Mouse (Mus musculus) frontal cortex, adult 2 months (tissue): ENCODE measurements around the gene Chaf1a. TPM values are rescaled to one million over a fixed set of nuclear protein-coding genes. Genes with fewer than 3 reads are reported as not detected.
A peak's percentile ranks its signal among the peaks of the same experiment; 100 is the strongest.
"Not testable (repeated sequence)": the region's sequence is repeated elsewhere in the genome, so short reads cannot be mapped to it uniquely, and the experiment has no call there.

ENCODE experiments used
- DNase-seq, 2 experiments: peaks; one replicate each; pipeline ENCODE4 v3.0.0; 2022; ENCODE audit warnings: low spot score in 1 of 2; ENCODE audit errors: extremely low spot score in 1 of 2
- polyA plus RNA-seq: library from polyadenylated mRNA; depleted of rRNA; stranded (reverse); fragments of >200 nt; gene quantifications from 2 replicates; pipeline ENCODE4 v1.2.3, GENCODE M21; 2012

Gene Chaf1a
- polyA plus RNA-seq, 1 experiment = 2.7 TPM

DNA sequence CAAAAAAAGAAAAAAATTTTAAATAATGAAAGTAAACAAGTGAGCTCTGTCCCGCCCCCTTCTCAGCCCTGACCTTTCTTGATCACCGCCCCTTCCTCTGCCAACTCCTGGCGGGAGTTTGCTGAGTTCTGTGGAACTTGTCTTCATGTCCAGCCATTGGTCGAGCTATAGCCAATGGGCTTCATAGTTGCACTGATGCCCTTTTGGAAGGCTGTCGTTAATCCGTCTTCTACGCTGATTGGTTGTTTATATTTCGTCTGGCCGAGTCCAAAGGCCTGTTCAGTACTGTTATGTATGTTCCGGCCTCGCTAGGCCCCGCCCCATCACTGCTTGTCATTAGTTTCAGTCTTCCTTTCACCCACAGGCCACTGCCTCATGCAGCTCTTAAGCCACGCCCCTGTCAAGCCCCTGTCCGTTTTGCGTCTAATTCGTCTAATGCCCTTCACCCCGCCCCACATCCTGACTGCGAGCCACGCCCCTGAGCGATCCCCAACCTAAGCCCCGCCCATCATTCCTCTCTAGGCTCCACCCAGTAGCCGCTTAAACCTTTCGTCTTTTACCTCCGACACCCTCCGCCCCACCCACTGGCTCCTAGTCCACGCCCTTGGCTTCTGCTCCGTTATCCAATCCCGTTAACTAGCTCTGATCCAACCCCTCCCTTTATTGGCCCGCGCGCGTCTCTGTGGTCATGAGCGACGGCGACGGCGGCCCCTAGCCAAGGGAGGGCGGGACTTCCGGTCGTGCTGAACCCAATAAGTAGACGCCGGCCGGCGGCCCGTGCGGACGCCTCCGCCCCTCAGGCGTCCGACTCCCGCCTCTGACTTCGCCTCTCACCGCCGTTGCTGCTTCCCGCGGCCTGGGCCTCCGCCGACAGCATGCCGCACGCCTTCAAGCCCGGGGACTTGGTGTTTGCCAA lies 38.9 kb downstream of the Chaf1a start, which contains the start of gene Hdgfl2:
TSS of gene Hdgfl2 (plus strand) at position 755 of the 916 bp plus-strand sequence.
- peak; percentile 99 to 100 for DNase-seq

DNA sequence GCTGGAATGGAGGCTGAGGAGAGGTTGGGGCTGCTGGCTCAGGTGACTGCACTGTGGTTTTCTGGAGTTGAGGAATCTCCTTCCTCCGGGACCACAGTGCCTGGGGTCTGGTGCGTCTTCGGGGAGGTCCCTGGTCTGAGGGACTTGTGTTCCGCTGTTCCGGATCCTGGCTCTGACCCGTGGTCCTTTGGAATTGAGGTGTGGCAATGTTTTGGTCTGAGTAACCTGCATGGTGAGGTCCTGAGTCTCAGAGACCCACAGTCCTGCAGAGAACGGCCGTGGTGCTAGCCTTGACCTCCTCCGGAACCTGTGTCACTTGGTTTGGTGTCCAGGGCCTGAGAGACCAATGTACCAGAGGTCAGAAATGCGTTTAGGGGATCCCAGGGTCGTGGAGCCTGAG lies 39.7 kb downstream of the Chaf1a start:
- no peak for DNase-seq

DNA sequence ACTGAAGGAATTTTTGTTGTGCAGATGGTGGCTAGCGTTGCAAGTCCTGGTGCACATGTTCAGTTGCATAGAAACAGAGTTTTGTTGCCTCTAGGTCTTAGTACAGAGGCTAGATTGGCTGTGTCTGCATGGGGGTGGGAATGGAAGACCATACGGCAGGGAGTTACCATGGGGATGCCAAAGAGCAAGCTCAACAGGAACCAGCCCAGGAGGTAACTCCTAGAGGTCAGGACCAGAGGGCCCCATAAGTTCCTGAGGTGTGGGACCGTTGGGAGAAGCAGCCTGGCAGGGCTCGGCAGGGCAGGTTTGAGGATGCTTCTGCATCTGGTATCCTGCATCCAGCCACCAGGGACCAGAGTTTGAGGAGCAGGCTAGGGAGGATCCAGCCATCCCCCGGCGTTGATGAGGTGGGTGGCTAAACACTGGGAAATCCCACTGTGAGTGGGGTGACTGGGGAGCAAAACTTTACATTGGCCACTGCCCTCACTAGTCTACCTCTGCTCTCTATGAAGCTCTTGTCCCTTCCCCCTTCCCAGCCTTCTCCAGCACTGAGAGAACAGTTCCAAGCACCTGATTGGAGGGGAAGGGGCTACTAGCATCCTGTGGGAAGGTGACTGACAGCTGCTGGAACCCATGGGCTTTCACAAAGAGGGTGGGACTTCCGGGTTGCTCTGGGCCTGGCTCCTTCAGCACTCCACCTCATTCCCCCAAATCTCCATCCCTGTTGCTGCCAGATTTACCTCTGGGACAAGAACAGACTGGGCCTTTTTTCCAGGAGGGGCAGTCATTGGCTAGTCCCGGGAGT lies 40.7 kb downstream of the Chaf1a start:
- peak; percentile 46 to 64 for DNase-seq

DNA sequence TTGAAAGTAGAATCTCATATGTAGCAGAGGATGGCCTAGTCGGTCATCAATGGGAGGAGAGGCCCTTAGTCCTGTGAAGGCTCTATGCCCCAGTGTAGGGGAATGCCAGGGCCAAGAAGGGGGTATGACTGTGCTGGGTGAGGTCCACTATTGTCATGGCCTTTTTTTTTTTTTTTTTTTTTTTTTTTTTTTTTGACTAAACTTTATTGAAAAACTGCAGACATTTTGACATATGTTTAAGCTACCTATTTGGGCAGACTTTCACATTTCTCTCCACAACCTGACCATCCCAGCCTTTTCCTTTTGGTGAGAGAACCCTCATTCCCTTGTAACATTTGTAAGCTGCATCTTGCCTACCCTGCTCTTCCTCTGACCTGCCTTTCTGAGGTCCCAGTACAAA lies 52.1 kb downstream of the Chaf1a start:
- no peak for DNase-seq

DNA sequence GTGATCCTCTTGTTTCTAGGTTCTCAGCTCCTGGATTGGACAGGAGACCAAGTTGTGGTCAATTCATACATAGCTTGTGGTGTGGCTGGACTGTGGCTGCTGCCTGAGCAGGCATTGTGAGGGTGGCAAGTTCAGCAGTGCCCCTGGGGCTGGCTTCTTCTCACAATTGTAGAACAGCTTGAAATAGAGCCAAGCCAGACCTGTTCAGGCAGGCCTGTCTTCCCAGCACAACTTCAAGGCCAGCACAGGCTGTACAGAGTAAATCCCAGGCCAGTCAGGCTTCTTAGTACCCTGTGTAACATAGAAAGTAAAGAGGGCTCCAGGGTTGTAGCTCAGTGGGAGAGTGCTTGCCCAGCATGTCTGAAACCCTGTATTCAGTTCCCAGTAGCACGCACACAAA lies 52.6 kb downstream of the Chaf1a start:
- no peak for DNase-seq

GRCm38 (mm10) chr17:56096883-56097282 lies 56.6 kb downstream of the Chaf1a start:
- DNase-seq = no peak

DNA sequence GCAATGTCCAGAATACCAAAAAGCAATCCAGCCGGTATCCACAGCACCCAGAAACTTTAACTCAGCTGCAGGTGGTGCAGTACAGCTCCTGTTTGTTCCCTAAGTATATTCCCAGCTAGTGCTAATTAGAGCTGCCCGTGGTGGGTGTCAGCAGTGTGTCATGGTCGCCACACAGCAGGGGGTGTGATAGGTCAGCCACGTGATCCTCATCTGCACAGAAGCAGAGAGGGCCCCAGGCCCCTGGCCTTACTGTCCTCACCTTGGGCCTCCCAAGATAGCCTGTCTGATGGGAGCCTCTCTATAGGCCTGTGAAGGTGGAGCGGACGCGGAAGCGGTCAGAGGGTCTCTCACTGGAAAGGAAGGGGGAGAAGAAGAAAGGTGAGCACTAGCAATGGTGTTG lies 57.9 kb downstream of the Chaf1a start:
- no peak for DNase-seq

GRCm38 (mm10) chr17:56098711-56099572 lies 58.7 kb downstream of the Chaf1a start:
- no peak for DNase-seq

DNA sequence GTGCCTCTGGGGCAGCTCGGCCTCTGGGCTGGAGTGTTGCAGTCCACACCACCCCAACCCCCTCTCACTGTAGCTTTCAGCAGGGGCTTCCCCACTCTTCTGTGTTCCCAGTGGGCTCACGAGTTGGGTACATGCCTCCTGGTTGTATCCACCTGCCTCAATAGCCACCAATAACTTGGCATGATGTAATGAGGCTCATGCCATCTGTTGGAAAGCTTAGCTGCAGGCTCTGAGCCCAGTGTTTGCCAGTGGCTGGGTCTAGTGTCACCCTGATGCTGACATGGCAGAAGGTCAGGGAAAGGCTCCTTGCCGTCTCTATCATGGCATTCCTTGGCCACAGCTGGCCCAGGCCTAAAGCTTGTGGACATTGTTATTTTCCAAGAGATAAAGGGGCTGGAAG lies 60.6 kb downstream of the Chaf1a start:
- DNase-seq = no peak

GRCm38 (mm10) chr17:56102158-56102557 lies 61.9 kb downstream of the Chaf1a start:
- DNase-seq = no peak

DNA sequence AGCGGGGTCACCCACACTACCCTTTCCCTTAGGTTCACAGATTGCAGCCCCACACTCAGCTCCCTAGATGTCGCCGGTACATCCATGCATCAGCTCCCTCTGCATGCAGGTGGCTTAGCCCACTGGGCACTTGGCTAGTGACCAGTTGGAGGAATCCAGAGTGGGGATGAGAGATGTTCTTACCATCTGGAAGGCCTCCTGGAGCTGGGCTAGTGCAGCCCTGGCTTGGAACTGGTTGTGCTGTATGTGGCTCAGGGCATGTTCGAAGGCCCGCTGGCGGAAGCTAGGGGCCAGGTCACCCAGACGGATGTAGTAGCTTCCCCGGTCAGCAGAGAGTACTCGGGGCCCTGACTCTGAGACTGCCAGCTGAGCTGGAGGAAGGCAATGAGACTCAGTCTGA lies 62.7 kb downstream of the Chaf1a start:
- DNase-seq = no peak

GRCm38 (mm10) chr17:56103465-56104285 lies 63.4 kb downstream of the Chaf1a start:
- no peak for DNase-seq

DNA sequence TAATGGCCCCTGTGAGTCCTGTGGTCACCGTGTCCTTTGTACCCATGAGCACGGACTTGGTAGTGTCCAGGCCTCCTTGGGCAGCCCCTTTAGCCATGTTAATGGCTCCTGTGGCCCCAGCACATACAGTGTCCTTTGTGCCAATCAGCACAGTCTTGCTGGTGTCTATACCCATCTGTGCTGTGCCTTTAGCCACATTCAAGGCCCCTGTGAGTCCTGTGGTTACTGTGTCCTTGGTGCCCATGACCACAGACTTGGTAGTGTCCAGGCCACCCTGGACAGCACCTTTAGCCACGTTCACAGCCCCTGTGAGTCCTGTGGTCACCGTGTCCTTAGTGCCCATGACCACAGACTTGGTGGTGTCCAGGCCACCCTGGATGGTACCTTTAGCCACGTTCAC lies 64.6 kb downstream of the Chaf1a start:
- DNase-seq = not testable (repeated sequence)

DNA sequence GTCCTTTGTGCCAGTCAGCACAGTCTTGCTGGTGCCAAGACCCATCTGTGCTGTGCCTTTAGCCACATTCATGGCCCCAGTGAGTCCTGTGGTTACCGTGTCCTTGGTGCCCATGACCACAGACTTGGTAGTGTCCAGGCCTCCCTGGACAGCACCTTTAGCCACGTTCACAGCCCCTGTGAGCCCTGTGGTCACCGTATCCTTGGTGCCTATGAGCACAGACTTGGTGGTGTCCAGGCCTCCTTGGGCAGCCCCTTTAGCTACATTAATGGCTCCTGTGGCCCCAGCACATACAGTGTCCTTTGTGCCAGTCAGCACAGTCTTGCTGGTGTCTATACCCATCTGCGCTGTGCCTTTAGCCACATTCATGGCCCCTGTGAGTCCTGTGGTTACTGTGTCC lies 66.2 kb downstream of the Chaf1a start:
- not testable (repeated sequence) for DNase-seq

DNA sequence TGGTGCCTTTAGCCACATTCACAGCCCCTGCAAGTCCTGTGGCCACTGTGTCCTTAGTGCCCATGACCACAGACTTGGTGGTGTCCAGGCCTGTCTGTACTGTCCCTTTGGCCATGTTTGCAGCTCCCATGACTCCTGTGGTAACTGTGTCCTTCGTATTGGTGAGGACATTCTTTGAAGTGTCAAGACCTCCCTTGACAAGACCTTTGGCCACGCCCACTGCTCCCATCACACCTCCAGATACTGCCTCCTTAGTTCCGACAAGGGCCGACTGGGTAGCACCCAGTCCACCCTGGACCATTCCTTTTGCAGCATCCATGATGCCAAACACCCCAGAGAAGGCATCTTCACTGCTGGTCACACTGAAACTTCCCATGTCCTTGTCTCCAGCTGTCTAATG lies 66.7 kb downstream of the Chaf1a start:
- DNase-seq = no peak

- DNase-seq = no peak
Observed at GRCm38 (mm10) chr17:56107736-56108135, 67.5 kb downstream of the Chaf1a start.

GRCm38 (mm10) chr17:56108334-56109044 lies 68.2 kb downstream of the Chaf1a start:
- peak in 1 of 2 experiments; percentile 35 for DNase-seq

DNA sequence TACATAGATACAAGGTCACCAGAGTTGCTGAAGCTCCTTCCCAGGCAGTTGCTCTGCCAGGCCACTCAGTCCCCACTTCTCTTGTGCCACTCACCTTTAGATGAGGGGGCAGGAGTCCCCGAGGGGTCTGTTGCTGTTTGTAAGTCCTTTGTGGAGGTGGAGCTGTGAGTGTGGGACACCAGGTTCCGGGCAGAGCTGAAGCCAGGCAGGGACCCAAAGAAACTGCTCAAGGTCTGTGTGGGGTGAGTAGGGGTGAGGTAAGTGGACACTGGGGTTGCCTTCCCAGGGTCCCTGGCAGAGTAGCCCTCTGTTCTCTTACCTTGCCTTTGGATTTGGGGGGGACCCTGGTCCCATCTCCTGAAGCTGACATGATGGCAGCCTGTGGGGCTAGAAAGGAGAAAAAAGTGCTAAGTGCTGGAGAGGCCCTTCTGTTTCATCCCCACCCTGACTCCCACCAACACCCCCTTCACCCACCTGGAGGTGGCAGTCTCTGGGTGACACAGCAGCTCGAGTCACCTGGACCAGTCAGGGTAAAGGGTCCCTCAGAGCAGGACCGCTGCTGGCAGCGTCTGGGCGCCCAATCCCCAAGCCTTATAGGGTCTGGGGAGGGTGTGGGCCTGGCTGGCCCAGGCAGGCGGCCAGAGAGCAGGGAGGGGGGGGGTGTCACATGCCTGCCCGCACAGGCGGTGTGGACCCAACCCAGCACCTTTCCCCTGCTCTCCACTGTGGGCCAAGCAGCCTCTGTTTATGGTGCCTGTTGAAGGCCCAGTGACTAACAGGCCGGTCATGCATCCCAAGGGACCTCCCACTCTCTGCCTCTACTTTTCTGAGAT lies 69.2 kb downstream of the Chaf1a start, which contains the start of gene Plin4:
TSS of gene Plin4 (minus strand) at position 585 of the 833 bp plus-strand sequence.
- no peak for DNase-seq
